Mouse (Mus musculus): ENCODE results near the gene Fgfr2. TPM values are rescaled to one million over a fixed set of nuclear protein-coding genes. Genes with fewer than 3 reads are reported as not detected.

Gene Fgfr2
- polyA plus RNA-seq, 1 experiment: 59.9 TPM

GRCm38 (mm10) chr7:130570472-130570871, 2552.7 kb downstream of the Fgfr2 start:
- H3K4me1 ChIP-seq (ENCODE audit: control insufficient read depth, insufficient read depth, low read length): 0 out of 2 replicates have a peak, but pooled peaks cover 5% of the 10 kb centered on the region
- TF ChIP-seq POLR2A (IDR thresholded peaks at IDR 0.05; ENCODE audit: low read depth, low read length) (no peak), CTCF (IDR thresholded peaks at IDR 0.05; ENCODE audit: borderline replicate concordance, insufficient read depth, low read length) (no peak)
- H3K4me3 ChIP-seq (ENCODE audit: insufficient read depth, low read length): no peak overlapping the region
- no peak overlapping the region for H3K27ac ChIP-seq (ENCODE audit: insufficient read depth, low read length)

GRCm38 (mm10) chr7:130568783-130569436, 2554.2 kb downstream of the Fgfr2 start:
- Histone ChIP-seq H3K4me3 (ENCODE audit: insufficient read depth, low read length) (no peak overlapping the region), H3K4me1 (ENCODE audit: control insufficient read depth, insufficient read depth, low read length) (no peaks in the 10 kb centered on the region), H3K27ac (ENCODE audit: insufficient read depth, low read length) (no peak overlapping the region)
- TF ChIP-seq POLR2A (IDR thresholded peaks at IDR 0.05; ENCODE audit: low read depth, low read length): no peak

GRCm38 (mm10) chr7:130564596-130564995, 2558.6 kb downstream of the Fgfr2 start:
- no peak overlapping the region for H3K27ac ChIP-seq (ENCODE audit: insufficient read depth, low read length)
- no peaks in the 10 kb centered on the region for H3K4me1 ChIP-seq (ENCODE audit: control insufficient read depth, insufficient read depth, low read length)
- TF ChIP-seq POLR2A (IDR thresholded peaks at IDR 0.05; ENCODE audit: low read depth, low read length) (no peak), CTCF (IDR thresholded peaks at IDR 0.05; ENCODE audit: borderline replicate concordance, insufficient read depth, low read length) (no peak)
- no peak overlapping the region for H3K4me3 ChIP-seq (ENCODE audit: insufficient read depth, low read length)

GRCm38 (mm10) chr7:130563880-130564279, 2559.3 kb downstream of the Fgfr2 start:
- TF ChIP-seq POLR2A (IDR thresholded peaks at IDR 0.05; ENCODE audit: low read depth, low read length) (no peak), CTCF (IDR thresholded peaks at IDR 0.05; ENCODE audit: borderline replicate concordance, insufficient read depth, low read length) (no peak)
- Histone ChIP-seq H3K4me3 (ENCODE audit: insufficient read depth, low read length) (no peak overlapping the region), H3K4me1 (ENCODE audit: control insufficient read depth, insufficient read depth, low read length) (no peaks in the 10 kb centered on the region), H3K27ac (ENCODE audit: insufficient read depth, low read length) (no peak overlapping the region)

GRCm38 (mm10) chr7:130563276-130563675, 2559.9 kb downstream of the Fgfr2 start:
- TF ChIP-seq POLR2A (IDR thresholded peaks at IDR 0.05; ENCODE audit: low read depth, low read length): no peak
- TF ChIP-seq CTCF (IDR thresholded peaks at IDR 0.05; ENCODE audit: borderline replicate concordance, insufficient read depth, low read length): no peak
- H3K4me1 ChIP-seq (ENCODE audit: control insufficient read depth, insufficient read depth, low read length): no peaks in the 10 kb centered on the region
- no peak overlapping the region for H3K27ac ChIP-seq (ENCODE audit: insufficient read depth, low read length)
- no peak overlapping the region for H3K4me3 ChIP-seq (ENCODE audit: insufficient read depth, low read length)

GRCm38 (mm10) chr7:130560933-130561332, 2562.2 kb downstream of the Fgfr2 start:
- Histone ChIP-seq H3K4me3 (ENCODE audit: insufficient read depth, low read length) (no peak overlapping the region), H3K27ac (ENCODE audit: insufficient read depth, low read length) (no peak overlapping the region), H3K4me1 (ENCODE audit: control insufficient read depth, insufficient read depth, low read length) (no peaks in the 10 kb centered on the region)
- TF ChIP-seq CTCF (IDR thresholded peaks at IDR 0.05; ENCODE audit: borderline replicate concordance, insufficient read depth, low read length): no peak

GRCm38 (mm10) chr7:130558592-130558991, 2564.6 kb downstream of the Fgfr2 start:
- no peak overlapping the region for H3K27ac ChIP-seq (ENCODE audit: insufficient read depth, low read length)
- H3K4me3 ChIP-seq (ENCODE audit: insufficient read depth, low read length): no peak overlapping the region
- H3K4me1 ChIP-seq (ENCODE audit: control insufficient read depth, insufficient read depth, low read length): no peaks in the 10 kb centered on the region
- TF ChIP-seq POLR2A (IDR thresholded peaks at IDR 0.05; ENCODE audit: low read depth, low read length) (no peak), CTCF (IDR thresholded peaks at IDR 0.05; ENCODE audit: borderline replicate concordance, insufficient read depth, low read length) (no peak)

GRCm38 (mm10) chr7:130555597-130555996, 2567.6 kb downstream of the Fgfr2 start:
- Histone ChIP-seq H3K4me1 (ENCODE audit: control insufficient read depth, insufficient read depth, low read length) (no peaks in the 10 kb centered on the region), H3K4me3 (ENCODE audit: insufficient read depth, low read length) (no peak overlapping the region), H3K27ac (ENCODE audit: insufficient read depth, low read length) (no peak overlapping the region)
- TF ChIP-seq CTCF (IDR thresholded peaks at IDR 0.05; ENCODE audit: borderline replicate concordance, insufficient read depth, low read length): no peak
- TF ChIP-seq POLR2A (IDR thresholded peaks at IDR 0.05; ENCODE audit: low read depth, low read length): no peak

GRCm38 (mm10) chr7:130553321-130553720, 2569.8 kb downstream of the Fgfr2 start:
- no peak for TF ChIP-seq POLR2A (IDR thresholded peaks at IDR 0.05; ENCODE audit: low read depth, low read length)
- TF ChIP-seq CTCF (IDR thresholded peaks at IDR 0.05; ENCODE audit: borderline replicate concordance, insufficient read depth, low read length): no peak
- no peaks in the 10 kb centered on the region for H3K4me1 ChIP-seq (ENCODE audit: control insufficient read depth, insufficient read depth, low read length)
- no peak overlapping the region for H3K27ac ChIP-seq (ENCODE audit: insufficient read depth, low read length)
- H3K4me3 ChIP-seq (ENCODE audit: insufficient read depth, low read length): no peak overlapping the region

- H3K4me3 ChIP-seq (ENCODE audit: insufficient read depth, low read length): no peak overlapping the region
- TF ChIP-seq CTCF (IDR thresholded peaks at IDR 0.05; ENCODE audit: borderline replicate concordance, insufficient read depth, low read length) (no peak), POLR2A (IDR thresholded peaks at IDR 0.05; ENCODE audit: low read depth, low read length) (no peak)
- H3K27ac ChIP-seq (ENCODE audit: insufficient read depth, low read length): no peak overlapping the region
- H3K4me1 ChIP-seq (ENCODE audit: control insufficient read depth, insufficient read depth, low read length): no peaks in the 10 kb centered on the region
These were observed 2570.4 kb downstream of the Fgfr2 start for GRCm38 (mm10) chr7:130552780-130553179.
